Mouse (Mus musculus) urinary bladder, postnatal 10 days (tissue): ENCODE results near the gene Gm20388.

Experiments
- DNase-seq: peaks from one replicate; pipeline ENCODE4 v3.0.0; 2022; ENCODE audit warnings: low spot score

Gm20388 gene

DNA sequence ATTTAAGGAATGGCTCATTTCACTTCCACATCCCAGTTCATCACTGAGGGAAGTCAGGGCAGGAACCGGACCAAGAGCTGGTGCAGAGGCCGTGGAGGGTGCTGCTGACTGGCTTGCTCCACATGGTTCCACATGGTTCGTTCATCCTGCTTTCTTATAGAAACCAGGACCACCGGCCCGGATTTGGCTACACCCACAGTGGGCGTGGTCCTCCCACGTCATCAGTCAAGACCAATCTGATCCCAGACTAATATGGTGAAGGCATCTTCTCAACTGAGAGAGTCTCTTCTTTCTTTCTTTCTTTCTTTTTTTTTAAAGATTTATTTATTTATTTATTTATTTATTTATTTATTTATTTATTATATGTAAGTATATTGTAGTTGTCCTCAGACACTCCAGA, 2020.9 kb downstream of the Gm20388 start:
- DNase-seq = no peak

DNA sequence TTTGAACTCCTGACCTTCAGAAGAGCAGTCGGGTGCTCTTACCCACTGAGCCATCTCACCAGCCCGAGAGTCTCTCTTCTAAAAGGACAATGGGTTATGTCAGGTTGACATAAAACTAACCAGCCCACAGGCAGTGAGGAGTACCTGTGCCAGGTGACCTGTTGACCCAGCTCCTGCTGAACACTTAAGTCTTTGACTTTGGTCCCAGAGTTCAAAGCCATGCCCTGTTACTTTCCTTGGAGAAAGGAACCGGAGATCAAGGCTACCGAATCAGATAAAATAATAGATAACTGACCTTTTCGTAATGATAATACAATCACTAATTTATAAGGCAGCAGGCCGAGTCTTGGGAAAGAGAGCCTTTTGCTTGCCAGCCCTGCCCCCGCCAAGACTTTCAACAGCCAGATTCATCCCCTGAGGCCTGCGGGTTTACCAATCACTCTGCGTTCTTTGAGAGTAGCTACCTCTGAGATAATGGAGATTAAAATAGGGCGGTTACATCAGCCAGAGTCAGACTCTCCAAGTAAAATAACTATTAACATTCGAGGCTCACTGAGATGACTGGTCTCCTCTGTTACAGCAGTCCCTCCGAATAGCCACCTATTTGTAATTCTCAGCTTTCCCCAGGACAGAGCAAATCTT, 2021.5 kb downstream of the Gm20388 start:
- DNase-seq = no peak

DNA sequence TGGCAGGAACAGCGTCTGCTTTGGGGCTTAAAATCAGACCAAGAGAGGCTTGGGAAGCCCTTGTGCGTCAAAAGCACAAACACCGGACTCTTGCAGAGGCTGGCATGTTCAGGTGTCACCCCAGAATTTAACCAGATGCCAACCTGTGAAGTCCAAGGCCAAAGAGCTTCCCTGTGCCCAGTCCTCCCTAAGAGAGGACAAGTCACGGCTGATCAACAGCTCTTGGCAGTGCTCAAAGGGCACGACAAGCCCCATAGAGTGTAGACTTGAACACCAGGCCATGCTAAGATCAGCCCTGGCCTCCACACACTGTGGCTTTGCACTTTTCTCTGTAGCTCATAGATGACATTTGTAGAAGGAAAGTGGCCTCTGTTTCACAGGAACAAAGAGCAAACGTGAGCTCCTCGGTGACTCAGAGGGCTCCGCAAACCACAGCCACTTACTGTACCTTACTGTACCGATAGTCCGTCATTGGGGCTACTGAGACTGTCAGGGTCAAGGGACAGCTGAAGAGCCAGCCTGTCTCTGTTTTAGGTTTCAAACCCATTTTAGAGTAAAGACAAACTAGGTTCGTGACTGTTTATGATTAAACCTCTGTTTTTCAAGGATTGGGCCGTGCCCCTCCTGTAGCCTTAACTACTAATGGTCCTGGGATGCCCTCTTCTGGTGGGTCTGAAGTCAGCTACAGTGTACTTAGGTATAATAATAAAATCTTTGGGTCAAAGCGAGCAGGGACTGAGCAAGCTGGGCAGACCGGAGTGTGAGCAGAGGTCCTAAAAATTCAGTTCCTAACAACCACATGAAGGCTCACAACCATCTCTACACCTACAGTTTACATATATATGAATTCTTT, 2022.3 kb downstream of the Gm20388 start:
- no peak for DNase-seq

DNA sequence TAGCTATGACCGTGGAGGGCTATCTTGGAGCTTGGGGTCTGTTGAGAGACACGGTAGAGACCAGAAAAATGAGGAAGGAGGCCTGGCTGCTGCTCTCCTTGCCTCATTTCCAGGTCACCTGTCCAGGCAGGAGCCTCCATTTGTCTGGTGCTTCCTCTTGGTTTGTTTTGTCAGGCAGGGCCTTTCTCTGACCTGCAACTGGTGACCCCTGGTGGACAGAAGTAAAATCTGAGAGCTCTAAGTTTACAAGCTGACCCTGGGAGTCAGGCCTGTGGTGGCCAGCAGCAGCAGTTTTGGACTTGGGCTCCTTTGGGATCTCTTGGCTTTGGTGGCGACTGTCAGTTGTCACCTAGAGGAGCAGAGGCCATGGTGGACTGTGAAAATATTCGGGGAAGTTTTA, 2023.9 kb downstream of the Gm20388 start:
- no peak for DNase-seq

DNA sequence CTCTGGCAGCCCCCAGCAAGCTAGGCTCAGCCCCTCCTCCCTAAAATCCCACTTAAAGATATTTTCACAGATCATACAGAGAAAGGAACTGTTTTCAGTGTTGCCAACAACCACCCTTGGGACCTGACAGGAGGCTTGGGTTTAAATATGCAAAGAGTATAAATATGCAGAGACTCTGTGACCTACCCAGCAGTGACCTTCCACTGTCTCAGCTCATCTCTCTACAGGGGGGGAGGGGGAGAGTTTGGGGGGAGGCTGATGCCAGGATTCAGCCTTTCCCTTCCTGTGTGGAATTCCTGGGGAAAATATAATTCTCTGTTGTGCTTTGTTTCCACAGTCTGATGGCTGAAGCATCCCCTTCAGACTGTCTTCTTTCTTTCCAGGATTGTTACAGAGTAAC, 2024.3 kb downstream of the Gm20388 start:
- no peak for DNase-seq

DNA sequence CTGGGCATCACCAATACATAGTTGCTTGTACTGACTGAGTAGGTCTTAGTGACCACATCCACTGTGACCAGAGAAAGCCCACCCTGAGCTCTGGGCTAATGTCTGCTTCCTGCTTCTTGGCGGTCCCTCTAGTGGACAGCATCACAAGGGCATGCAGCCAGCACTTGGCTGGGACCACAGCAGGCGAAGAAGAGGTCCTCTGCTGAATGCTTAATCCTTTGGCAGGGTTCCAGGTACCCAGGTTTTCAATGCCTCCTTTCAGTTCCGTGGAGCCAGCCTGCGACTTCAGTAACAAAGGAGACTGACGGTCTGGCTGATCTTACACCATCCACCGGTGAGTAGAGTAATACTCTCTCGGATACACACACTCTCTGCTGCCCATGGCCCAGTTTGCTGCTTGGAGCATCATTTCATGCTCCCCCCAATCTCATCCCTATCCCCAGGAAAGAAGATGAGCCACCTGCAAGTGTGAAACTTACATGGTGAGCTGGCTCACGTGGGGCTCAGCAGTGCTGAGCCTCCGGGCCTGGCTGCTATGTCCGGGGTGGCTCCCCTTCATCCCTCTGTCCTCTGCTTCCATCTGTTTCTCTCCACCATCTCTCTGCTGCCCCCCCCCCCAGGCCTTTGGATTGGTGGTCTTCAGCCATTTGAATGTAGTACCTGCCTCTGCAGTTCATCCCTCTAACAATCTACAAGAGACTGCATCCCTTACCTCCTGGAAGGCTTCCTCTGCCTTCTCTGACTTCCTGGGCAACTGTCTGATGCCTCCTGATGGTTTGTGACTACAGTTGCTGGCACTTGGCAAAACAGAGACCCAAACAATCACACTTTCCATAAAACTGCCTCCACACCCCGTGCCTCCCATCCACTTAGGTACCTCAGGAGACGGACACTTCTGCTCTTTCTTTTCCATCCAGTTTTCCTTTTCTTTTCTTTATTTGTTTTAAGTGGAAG, 2025.0 kb downstream of the Gm20388 start:
- DNase-seq = no peak

DNA sequence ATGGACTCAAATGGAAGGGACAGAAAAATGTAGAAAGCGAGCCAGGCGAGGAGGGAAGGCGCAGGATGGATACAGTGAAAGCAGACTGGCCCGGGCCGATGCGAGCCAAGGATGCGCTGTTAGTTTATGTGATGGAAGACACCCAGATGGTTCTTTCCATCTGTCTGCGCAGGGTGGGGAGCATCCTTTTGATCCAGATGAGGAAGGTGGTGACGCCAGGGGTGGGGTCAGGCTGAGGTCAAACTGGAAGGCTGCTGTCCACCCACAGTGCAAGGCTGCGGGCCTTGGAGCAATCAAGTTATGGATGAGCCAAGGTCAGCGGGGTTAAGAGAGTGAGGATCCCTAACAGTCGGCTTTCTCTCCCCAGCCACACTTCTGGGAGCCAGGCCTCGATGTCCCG, 2025.8 kb downstream of the Gm20388 start:
- DNase-seq = peak; percentile 33

DNA sequence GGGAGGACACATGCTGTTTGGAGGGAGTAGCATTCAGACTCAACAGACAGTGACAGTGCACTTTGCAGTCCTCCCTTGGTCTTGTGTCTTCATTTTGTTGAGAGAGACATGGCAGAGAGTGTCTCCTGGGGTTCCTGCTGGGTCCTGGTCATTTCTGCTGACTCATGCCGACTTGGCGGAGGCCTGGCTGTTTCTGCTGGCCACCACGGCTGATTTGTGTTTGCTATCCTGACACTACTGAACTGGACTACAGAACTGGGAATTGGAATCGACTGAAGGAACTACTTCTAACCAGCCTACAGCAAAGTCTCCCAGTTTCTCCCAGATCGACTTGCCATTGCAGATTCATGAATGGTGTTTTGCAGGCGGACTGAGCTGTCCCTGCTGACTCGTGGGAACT, 2028.1 kb downstream of the Gm20388 start:
- no peak for DNase-seq

DNA sequence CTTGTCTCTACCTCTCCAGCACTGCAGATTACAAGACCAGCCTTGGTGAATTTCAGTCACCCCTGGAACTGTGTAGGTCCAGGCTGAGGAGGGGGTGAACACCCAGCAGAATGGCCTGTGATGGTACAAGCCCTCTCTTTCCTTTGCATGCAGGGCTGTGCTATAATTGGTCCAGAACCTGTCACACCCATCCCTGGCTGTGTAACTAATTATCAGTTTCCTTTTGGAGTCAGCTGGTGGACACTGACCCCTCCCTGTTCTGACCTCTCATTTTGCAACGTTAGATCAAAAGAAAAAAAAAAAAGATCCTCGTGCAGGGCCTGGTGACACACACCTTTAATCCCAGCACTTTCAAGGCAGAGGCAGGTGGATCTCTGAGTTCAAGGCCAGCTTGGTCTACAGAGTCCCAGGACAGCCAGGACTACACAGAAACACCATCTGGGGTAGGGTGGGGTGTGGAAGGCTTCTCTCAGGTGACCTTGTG, 2032.5 kb downstream of the Gm20388 start:
- no peak for DNase-seq

DNA sequence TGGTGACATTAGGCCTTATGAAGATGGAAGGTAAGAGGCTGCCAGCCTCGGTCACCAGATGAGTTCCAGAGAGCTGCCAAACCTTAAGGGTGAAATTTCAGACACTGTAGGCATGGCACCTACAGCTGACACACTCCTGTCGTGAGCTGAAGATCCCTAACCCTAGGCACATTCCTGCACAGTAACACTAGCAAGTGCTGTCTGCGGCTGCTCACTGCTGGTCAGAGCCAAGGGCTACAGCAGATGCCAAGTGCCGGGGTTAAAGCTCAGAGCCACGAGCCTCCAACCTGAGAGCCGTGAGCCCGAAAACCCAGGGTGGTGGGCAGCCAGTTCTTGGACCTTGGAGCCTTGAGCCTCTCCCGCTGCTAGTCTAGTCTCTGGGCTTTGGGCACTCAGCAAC, 2033.1 kb downstream of the Gm20388 start:
- no peak for DNase-seq

DNA sequence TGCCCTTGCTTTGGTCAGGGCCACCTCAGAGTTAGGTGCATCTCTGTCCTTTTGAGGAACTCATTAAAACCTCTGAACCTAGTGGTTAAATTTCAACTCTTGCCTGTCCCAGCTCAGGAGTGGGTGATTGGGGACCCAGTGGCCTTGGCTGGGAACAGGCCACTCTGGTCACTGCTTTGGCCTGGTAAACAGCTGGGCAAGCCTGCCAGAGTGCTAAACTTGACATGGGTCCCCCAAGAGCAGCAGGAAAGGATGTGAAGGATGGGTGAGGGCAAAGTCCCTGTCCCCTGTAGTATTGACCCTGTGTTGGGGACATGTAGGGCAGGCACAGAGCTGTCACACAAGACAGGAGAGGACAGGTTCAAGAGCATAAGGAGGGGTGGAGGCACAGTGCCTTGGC, 2034.2 kb downstream of the Gm20388 start, which contains the start of gene Car5a:
Gene Car5a (minus strand): TSS at position 74 of the 400 bp plus-strand sequence.
- DNase-seq = no peak

DNA sequence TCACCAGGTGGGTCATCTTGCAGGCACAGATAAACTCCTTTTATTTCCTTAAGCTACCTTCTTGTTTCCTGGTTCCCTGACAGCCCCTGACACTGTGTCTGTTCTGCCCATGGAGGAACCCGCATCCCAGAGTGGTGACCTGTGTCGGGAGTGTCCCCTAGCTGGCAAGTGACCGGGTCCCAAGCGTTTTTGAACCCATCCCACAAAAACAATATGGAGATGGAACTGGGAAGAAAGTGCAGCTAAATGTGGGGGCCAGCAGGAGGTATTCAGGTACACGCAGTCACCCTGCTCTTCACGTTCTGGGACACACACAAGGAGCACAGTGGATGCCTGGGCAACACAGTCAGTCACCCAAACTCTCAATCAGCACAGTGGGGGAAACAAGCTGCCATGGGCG, 2035.7 kb downstream of the Gm20388 start:
- no peak for DNase-seq

DNA sequence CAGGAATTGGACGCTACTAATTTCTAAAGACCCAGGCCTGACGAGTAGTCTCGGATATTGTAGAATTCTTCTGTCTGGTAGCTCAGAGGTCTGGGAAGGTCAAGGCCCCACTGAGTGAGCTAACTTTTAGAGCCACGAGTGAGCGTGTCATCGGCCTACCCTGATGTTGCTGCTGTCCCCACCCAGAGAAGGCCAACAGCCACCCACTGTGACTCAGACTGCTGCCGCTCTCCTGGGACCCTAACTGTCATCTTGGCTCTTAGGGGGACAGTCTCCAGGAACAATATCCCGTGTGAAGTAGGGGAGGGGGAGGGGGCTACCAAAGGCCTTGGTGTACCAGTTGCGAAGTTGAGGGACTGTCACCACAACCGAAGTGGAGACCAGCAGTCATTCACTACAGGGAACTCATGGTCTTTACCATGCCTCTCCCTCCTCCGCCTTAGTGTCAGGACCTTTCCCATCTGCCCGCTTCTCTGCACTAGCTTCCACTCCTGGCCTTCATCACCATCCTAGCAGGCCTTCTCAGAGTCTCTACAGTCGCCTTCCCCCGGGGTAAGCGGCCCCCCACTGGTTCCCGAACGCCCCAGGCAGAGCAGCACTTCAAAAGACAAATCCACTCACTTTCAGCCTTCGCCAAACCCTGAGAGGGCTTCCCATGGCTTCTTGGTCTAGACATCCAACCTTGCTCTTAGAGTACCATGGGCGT, 2036.6 kb downstream of the Gm20388 start:
- no peak for DNase-seq

DNA sequence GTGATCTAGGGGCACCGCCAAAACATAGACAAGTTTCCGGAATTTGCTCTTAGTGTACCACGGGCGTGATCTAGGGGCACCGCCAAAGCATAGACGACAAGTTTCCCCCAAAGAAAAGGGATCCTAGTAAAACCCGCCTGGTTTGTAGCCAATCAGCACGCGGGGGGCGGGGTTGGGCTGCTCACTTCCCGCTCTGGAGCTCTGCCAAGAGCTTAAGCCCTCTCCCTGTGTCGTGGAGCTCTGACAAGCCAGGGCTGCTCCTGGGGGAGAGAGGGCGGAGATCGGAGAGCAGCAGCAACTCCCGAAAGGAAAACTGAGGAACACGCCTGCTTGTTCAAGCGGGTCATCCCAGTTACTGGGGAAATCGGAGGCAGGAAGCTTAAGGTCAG, 2037.1 kb downstream of the Gm20388 start:
- peak; percentile 70 for DNase-seq

DNA sequence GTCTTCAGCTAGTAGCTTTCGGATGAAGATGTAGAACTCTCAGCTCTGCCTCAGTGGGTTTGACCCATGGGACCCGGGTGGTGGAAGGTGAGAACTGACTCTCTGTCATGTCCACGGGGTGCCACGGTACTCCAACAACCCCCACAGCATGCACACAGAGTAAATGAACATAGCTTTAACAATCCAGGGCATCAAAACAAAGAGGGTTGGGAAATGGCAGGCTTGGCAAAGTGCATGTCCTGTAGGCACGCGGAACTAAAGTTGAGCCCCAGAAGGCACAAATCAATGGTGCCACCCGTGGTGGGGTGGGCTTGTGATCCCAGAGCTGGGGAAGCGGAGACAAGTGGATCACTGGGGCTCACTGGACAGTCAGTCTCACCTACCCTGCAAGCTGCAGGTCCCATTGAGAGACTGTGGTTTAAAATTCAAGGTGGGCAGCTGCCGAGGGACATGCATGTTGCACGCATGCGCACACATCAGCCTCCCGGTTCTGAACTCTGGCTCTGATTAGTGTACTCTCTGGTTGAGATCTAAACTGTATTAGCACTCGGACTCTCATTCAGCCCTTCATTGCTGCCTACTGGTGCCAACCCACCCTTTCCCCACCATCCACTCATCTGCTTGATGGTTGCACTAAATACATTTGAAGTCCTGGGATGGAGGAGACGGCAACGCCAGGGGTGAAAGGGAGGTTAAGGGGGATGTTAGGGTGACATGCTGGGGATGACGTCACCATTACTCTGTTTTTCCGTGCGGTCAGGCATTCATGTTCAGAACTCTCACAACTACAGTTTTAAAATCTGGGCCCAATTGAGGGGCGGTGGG, 2037.9 kb downstream of the Gm20388 start:
- DNase-seq = no peak

DNA sequence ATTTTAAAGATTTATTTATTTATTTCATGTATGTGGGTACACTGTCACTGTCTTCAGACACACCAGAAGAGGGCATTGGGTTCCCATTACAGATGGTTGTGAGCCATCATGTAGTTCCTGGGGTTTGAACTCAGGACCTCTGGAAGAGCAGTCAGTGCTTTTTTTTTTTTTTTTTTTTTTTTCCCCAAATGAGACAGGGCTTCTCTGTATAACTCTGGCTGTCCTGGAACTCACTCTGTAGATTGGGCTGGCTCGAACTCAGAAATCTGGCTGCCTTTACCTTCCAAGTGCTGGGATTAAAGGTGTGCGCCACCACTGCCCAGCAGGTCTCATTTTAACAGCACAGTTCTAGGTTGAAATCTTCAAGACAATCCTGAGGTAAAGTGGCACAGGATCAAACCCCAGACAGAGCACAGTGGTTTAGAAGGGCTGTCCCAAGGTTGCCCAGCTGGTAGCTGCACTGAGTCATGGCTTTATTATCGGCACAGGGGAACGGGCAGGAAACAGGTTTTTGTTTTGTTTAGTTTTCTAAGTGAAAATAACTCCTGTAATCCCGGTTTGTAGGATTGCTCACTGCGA, 2038.7 kb downstream of the Gm20388 start, which contains the start of gene Banp:
Gene Banp (plus strand): TSS at position 529 of the 579 bp plus-strand sequence.
- no peak for DNase-seq

DNA sequence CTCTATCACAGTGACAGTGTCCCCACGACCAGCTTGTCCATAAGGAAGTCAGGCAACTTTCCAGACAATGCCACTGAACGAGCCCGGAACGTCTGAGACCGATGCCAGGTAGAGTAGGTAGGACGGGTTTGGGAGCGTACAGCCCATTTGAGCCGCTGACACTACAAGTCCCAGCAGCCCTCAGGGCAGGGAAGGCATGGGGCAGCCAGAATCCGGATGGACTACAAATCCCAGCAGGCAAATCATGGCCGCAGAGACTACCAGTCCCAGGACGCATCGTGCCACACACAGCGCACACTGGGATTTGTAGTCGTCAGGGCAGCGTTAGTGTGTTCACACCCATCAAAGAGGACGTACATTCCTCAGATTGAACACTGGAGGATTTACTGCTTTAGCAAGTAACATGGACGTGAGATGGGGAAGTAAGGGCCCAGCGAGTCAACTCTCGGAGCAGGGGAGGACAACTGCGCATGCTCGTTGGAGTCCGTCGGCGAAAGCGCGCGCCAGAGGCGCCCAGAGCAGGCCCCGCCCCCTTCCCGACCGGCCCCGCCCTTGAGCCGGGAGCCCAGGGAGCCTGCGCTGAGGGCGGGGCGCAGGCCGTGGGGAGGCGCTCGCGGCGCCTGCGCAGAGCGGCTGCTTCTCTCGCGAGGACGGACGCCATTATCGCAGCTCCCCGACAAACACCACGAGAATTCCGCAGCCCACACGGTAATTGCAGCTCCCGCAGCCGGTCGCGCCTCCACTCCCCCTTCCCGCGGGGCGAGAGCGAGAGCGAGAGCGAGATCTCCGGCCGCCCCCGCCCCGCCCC, 2039.5 kb downstream of the Gm20388 start:
- DNase-seq = peak; percentile 91

DNA sequence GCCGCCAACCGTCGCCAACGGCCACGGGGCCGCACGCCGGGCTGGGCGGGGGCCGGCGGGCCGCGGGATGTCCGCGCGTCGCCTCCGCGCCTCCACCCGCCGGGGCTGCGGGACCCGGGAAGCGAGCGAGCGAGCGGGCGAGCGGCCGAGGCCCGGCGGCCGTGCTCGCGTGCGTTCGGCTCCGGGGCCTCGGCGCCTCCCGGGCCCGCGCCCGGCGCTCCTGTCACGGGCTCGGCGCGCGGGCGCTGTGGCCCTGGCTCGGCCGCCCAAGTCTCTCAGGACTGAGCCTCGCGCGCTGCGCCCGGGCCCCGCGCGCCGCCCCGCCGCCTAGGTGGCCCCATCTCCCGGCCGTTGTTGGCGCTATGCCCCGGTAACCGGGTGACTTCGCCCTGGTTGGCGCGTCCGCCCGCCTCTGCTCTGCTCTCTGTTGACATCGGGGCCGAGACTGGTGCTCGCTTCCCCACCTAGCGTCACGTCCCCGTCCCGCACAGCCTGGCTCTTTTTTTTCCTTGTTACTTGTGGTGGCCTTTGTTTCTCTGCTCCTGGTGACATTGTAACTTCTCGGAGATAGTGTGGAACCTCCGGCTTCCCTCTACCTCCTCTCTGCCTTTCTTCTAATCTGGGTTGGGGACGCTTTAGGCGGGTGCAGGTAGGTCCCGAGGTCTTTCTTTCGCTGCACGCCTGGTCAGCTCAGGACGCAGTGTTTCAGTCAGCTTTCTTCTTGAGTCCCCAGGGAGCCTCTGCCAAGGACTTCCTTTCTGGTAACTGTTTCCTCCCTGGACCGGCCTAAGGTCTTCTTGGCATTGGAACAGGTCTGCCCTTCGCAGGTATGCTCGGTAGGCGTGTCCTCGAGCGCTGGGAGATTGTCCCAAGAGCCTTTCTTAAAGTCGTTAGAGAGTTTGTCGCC, 2040.4 kb downstream of the Gm20388 start:
- no peak for DNase-seq
